Mouse (Mus musculus): ENCODE data around the gene Mia.
A peak's percentile ranks its signal among the peaks of the same experiment; 100 is the strongest.

The Mia gene

GRCm38 (mm10) chr7:27160921-27161320 lies 20.0 kb downstream of the Mia start:
- no peak for DNase-seq (ENCODE audit: low spot score)

DNA sequence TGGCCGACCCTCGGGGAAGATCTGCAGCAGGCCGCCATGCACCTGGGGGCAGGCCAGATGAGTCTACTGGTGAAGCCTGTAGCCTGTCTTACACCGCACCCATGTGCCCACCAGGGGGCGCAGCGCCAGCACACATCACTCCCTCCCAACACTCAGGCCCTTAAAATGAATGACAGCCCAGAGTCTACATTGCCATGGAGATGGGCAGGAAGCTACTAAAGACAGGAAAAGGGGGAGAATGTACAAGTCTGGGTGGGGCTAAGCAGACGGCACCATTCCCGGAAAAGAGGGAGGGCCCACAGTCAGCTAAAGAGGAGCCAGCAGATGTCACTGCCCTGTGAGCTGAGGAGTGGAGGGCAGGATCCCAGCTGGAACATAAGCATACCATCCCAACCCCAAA lies 21.1 kb downstream of the Mia start:
- DNase-seq (ENCODE audit: low spot score): peak; percentile 78

GRCm38 (mm10) chr7:27159256-27159655 lies 21.7 kb downstream of the Mia start:
- DNase-seq (ENCODE audit: low spot score): no peak

GRCm38 (mm10) chr7:27158171-27158570 lies 22.8 kb downstream of the Mia start:
- DNase-seq (ENCODE audit: low spot score): no peak

DNA sequence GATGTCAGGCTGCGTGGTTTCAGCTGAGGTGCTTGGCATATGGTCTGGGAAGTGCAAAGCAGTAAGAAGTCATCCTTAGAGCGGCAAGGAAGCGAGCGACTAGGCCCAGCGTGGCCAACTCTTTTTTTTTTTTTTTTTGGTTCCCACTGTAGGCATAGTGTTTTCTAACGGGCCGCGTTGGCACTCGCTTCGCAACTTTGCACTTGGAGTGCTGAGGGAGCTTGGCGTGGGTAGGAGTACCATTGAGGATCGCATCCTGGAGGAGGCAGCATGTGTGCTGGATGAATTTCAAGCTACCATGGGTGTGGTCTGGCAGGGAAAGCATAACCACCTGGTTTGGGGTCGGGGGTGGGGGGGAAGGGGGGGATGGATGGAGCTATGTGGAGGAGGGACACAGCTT lies 25.0 kb downstream of the Mia start:
- DNase-seq (ENCODE audit: low spot score): no peak

- DNase-seq (ENCODE audit: low spot score): no peak
Measured at GRCm38 (mm10) chr7:27153205-27153764, 27.7 kb downstream of the Mia start, which contains the start of gene Cyp2t4. Cyp2t4 (plus strand) TSS chr7:27153714.

DNA sequence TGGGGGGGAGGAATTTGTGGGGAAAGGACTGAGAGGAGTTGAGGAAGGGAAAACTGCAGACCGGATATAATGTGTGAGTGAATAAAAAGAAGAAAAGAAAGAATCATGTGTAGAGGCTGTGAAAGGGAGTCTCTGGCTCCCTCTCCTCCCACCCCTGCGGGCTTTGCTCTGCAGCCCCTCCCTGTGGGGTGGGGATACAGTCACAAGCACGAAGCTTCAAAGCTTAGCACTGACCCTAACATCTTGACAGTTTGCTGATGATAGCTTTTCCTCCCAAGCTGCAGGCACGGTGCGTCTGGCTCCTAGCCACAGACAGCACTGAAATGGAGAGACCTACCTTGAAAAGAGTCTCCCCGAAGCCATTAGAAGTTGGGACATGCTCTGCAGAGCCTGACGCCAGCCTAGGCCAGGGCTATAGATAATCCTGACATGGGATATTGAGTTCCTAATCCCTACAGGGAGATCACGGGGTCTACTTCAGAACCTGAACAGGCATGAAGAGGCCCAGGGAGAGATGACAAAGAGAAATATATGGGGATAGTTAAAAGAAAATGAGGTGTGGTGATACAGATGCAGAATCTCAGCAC lies 44.5 kb downstream of the Mia start:
- no peak for DNase-seq (ENCODE audit: low spot score)

GRCm38 (mm10) chr7:27133757-27134156 lies 47.2 kb downstream of the Mia start:
- no peak for DNase-seq (ENCODE audit: low spot score)

DNA sequence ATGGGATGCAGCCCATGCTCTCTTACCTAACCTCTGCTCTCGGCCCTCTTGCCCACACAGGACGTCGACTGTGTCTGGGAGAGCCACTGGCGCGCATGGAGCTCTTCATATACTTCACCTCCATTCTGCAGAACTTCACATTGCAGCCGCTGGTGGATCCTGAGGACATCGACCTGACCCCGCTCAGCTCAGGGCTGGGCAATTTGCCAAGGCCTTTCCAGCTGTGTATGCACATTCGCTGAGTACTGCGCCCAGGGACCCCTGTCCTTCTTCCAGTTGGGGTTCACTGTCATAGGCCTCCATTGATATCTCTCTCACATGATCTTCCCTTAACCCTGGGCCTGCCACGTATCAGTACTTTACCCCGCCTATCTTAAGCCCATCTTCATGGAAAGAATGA lies 47.8 kb downstream of the Mia start:
- no peak for DNase-seq (ENCODE audit: low spot score)

- peak; percentile 56 for DNase-seq (ENCODE audit: low spot score)
Measured at GRCm38 (mm10) chr7:27132588-27132987, 48.4 kb downstream of the Mia start.

DNA sequence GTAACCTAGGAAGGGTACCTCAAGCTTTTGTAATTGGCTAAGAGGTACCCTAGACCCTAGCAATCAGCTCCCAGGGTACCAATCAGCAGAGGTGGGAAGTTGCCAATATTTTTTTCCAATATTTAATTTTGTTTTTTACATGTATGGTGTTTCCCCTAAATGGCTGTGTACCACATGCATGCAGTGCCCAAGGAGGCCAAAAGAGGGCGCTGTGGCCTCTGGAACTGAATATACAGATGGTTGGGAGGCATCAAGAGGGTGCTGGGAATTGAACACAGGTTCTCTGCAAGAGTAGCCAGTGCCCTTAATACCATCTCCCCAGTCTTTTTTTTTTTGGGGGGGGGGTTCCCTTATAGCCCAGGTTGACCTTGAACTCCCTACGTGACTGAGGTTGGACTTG lies 49.6 kb downstream of the Mia start:
- no peak for DNase-seq (ENCODE audit: low spot score)

GRCm38 (mm10) chr7:27130521-27131370 lies 50.2 kb downstream of the Mia start:
- DNase-seq (ENCODE audit: low spot score): no peak

- DNase-seq (ENCODE audit: low spot score): no peak
Measured at GRCm38 (mm10) chr7:27129811-27130210, 51.1 kb downstream of the Mia start.

Data from urinary bladder, postnatal 25 days (tissue).